Mouse (Mus musculus) gastrocnemius, postnatal 36 days (tissue): ENCODE data around the gene Rad51. TPM values are rescaled to one million over a fixed set of nuclear protein-coding genes. Genes with fewer than 3 reads are reported as not detected.

Experiments used
- DNase-seq, 2 experiments: peaks; one replicate each; pipeline ENCODE4 v3.0.0; 2022
- intact Hi-C: fragments of 180-260 bp; cut with DNase I; formaldehyde crosslinking; loops from one replicate; pipeline ENCODE4 v1.15.1; 2025
- total RNA-seq, 2 experiments: library from RNA; stranded (reverse); gene quantifications; 2 replicates each; pipeline ENCODE4 v1.2.3; 2021

Gene Rad51
- total RNA-seq, 2 experiments from 2014 or later = 0.81 to 0.92 TPM

DNA sequence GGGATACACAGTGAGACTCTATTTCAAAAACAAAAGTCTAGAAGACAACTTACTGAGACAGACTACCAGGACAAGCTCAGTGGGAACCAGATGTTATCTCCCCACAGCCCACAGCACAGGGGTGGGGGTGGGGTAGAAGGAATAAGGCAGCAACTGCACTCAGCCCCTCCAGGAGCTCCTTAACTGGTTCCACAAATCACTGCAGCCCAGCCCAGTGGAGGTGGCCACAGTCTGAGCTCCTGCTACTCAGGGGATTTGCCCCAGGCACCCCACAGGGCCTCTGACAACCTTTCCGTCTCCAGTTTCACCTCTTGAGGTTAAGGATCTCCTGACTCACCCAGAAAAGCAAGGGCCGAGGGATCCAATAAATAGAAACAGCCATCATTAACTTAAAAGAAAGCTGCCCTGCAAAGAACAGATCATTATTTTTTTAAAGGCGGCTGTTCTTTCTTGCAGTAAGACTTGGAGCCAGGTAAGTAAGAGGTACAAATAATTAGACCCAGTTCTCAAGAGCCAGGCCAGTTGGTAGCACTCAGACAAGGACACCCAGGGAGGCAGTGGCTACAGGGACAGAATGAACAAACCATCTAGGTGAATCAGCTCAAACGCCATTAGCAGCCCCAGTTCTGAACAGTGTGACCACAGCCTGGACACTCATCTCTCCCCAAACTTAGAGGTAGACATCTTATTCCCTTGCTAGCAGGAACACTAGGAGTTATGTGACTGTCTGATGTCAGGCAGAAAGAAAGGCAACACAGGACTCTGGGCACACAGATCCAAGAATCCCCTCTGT lies 83.9 kb downstream of the Rad51 start:
- DNase-seq = no peak
- intact Hi-C loops = no loop called here

Other genes starting within 250 kb of the Rad51 start
- gene Bahd1, start 212.4 kb upstream of the Rad51 start, total RNA-seq = 1 to 10 TPM; 3.5 to 5.5 TPM
- 1 to 10 TPM; 2.6 to 2.9 TPM for gene Chst14, start 186.3 kb upstream of the Rad51 start, total RNA-seq
- 1 to 10 TPM; 3.3 to 4.6 TPM for gene Ccdc32, start 83.4 kb upstream of the Rad51 start, total RNA-seq
- 1 to 10 TPM; 2.7 to 2.8 TPM for gene Rpusd2, start 78.0 kb upstream of the Rad51 start, total RNA-seq
- gene Knl1, start 65.7 kb upstream of the Rad51 start, total RNA-seq = under 1 TPM; 0.44 to 0.79 TPM
- gene Rmdn3, start 44.2 kb downstream of the Rad51 start, total RNA-seq = 1 to 10 TPM; 4.7 to 4.8 TPM
- not detected for gene Gchfr, start 55.0 kb downstream of the Rad51 start, total RNA-seq
- not detected for gene Gm14137, start 61.7 kb downstream of the Rad51 start, total RNA-seq
- gene Zfyve19, start 95.8 kb downstream of the Rad51 start, total RNA-seq = 10 to 100 TPM; 10.9 to 15.1 TPM
- 1 to 10 TPM; 7.7 to 7.8 TPM for gene Dnajc17, start 96.0 kb downstream of the Rad51 start, total RNA-seq
- not detected for gene Ppp1r14d, start 117.1 kb downstream of the Rad51 start, total RNA-seq
- gene Spint1, start 124.6 kb downstream of the Rad51 start, total RNA-seq = under 1 TPM in 1 of 2 experiments, not detected in 1; 0.20 TPM
- not detected for gene Rhov, start 158.5 kb downstream of the Rad51 start, total RNA-seq
- gene Vps18, start 175.9 kb downstream of the Rad51 start, total RNA-seq = 1 to 10 TPM; 9.0 to 9.2 TPM
- gene Dll4, start 213.0 kb downstream of the Rad51 start, total RNA-seq = 1 to 10 TPM; 5.1 to 5.5 TPM
- gene Chac1, start 238.4 kb downstream of the Rad51 start, total RNA-seq = 10 to 100 TPM; 40.1 to 82.4 TPM